Mouse (Mus musculus): ENCODE data around the gene Adam1a.

The Adam1a gene

GRCm38 (mm10) chr5:121493305-121493704, 52.0 kb downstream of the Adam1a start:
- no peak for DNase-seq (ENCODE audit: low spot score)

- no peak for DNase-seq (ENCODE audit: low spot score)
These were observed 60.5 kb downstream of the Adam1a start for GRCm38 (mm10) chr5:121484801-121485200.

GRCm38 (mm10) chr5:121477680-121478079, 67.6 kb downstream of the Adam1a start:
- DNase-seq (ENCODE audit: low spot score) = peak; percentile 37

GRCm38 (mm10) chr5:121476040-121476439, 69.2 kb downstream of the Adam1a start:
- DNase-seq (ENCODE audit: low spot score) = no peak

GRCm38 (mm10) chr5:121474610-121475009, 70.7 kb downstream of the Adam1a start:
- no peak for DNase-seq (ENCODE audit: low spot score)

GRCm38 (mm10) chr5:121472411-121472810, 72.9 kb downstream of the Adam1a start:
- no peak for DNase-seq (ENCODE audit: low spot score)

GRCm38 (mm10) chr5:121469566-121469965, 75.7 kb downstream of the Adam1a start:
- DNase-seq (ENCODE audit: low spot score) = no peak

All from T-cell, adult 2 months (primary cell).